Mouse (Mus musculus) embryonic fibroblast, embryonic 13.5 days (primary cell): ENCODE measurements around the gene Gorasp1.

Experiments
- CTCF ChIP-seq: IDR thresholded peaks from 2 replicates; pipeline ENCODE4 v1.5.1; 2011; ENCODE audit warnings: mild to moderate bottlenecking, control low read depth, low read length, moderate library complexity, borderline replicate concordance; ENCODE audit not compliant: insufficient read depth
- POLR2A ChIP-seq: IDR thresholded peaks from 2 replicates; pipeline ENCODE4 v1.6.1; 2011; ENCODE audit warnings: low read depth, mild to moderate bottlenecking, control low read depth, low read length, moderate library complexity

- TF ChIP-seq POLR2A: no peak
- no peak for TF ChIP-seq CTCF
Measured at GRCm38 (mm10) chr9:119943326-119943725, 6.0 kb upstream of the Gorasp1 start.
